Mouse (Mus musculus) T-helper 17 cell (primary cell): Measurements from ENCODE around the gene Gm7257.

Experiments
- in situ Hi-C, 2 experiments: fragments of 300-600 bp; cut with MboI, MseI; formaldehyde crosslinking; loops; 1 replicate in 1 of 2; 2 replicates in 1 of 2; pipeline ENCODE4 v1.15.1; 2025; ENCODE audit warnings: high pct_unique_total_duplicates in 2 of 2

The Gm7257 gene

GRCm38 (mm10) chr9:36431584-36431983, at the start of gene Gm7257:
Gene Gm7257, plus strand, starts transcription at chr9:36431884.
- in situ Hi-C loops, result loop anchor here in 1 of 2 experiments (10.0 kb wide), 1 partner anchor 747 kb away; the partner anchor contains the start of gene Pate1

- in situ Hi-C loops, result no loop called here
Measured at GRCm38 (mm10) chr9:36402991-36403390, 28.7 kb upstream of the Gm7257 start.

- in situ Hi-C loops, result loop anchor here in 1 of 2 experiments (10.0 kb wide), 1 partner anchor 750 kb away; the partner anchor contains the start of gene Pate1
Measured at GRCm38 (mm10) chr9:36435051-36435764, 3.5 kb downstream of the Gm7257 start.

GRCm38 (mm10) chr9:36475338-36475737, 43.7 kb downstream of the Gm7257 start, which contains the start of gene Gm9513:
Gene Gm9513, plus strand, starts transcription at chr9:36475638.
- in situ Hi-C loops, result no loop called here
